Mouse (Mus musculus): ENCODE results near the gene Gm20219. TPM values are rescaled to one million over a fixed set of nuclear protein-coding genes. Genes with fewer than 3 reads are reported as not detected.

Gm20219 gene
- polyA plus RNA-seq, 1 experiment from 2014 or later = 2.2 TPM

DNA sequence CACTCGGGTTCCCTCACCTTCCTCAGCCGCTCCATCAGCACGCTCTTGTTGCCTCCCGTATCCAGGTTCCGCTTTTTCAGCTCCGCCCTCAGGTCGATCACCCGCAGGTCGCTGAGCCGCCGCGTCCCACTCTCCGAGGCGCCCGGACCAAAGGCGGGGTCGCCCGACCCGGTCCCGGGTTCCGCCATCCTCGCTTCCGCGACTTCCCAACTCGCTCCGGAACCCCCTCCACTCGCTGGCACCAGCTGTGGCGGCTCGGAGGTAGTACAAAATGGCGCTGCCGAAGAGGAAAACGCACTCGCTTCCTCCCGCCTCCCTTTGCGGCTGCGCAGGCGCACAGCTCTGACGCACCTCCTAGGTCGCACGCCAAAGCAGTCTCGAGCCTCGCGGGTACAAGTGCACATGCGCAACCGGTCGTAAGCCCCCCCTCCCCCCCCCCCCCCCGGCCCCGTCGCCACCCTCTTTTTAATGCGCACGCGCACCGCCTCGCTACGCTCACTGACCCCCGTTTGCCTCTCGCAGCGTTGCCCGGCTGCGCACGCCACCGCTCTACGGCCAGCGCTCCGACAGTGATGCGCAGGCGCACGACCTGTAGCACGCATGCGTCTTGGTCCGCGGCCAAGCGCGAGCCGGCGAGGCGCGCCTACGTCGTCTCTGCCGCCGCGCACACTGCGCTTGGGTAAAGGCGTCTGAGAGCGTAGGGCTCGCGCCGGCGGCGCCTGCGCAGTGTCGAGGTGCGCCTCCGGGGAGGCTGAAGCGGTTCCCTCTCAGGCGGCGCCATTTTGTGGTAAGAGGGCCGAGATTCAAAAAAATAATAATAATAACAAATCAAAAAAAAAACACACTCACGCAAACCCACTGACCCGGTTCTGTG, 30.3 kb upstream of the Gm20219 start, which contains the start of the genes Safb2 and Safb:
TSS of gene Safb2 (minus strand) at position 329 of the 874 bp plus-strand sequence.
TSS of gene Safb (plus strand) at position 569 of the 874 bp plus-strand sequence.
- ATAC-seq (replicated peaks; ENCODE audit: low FRiP score, low TSS enrichment, low read depth) = peak; percentile 95
- under 1% methylated on average over 89 of the region's 101 CpGs for WGBS

DNA sequence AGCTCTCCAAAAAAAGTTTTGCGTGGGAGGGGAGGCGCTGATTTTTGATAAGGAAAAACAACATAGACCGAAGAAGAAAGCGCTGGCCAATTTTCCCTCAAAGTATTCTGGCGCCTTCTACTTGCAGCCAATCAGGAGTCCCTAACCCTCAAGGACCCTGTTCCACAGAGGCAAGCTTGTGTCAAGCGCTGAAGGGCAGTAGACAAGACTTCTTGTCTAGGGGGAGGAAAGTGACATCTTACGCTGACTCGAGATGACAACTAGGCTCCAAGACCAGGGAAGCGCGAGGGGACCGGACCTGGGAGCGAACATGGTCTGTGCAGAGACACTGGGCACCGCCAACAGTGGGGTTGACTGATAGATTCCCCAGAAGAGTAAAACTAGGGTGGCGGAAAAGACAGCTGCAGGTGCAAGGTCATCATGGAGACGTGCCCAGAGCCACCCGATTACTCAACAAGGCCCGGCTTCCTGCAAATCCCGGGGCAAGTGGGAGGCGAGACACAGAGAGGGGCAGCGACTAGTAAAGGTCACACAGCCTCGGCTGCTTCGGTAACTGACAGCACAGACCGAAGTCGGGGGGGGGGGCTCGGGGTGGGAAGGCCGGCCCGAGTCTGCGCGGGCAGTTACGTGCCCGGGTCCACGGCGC, 29.5 kb upstream of the Gm20219 start:
- H3K36me3 ChIP-seq (ENCODE audit: control insufficient read depth, insufficient read depth, low read length) = peaks cover 69% of the 10 kb centered on the region
- peaks cover 30% of the 10 kb centered on the region for H3K4me1 ChIP-seq (replicated peaks; ENCODE audit: control insufficient read depth, insufficient read depth, low read length)
- ATAC-seq (replicated peaks; ENCODE audit: low FRiP score, low TSS enrichment, low read depth) (no peak), DNase-seq (ENCODE audit: low spot score) (peak; percentile 58)
- 2% methylated on average over 29 of the region's 33 CpGs for whole genome bisulfite sequencing
- peak overlapping the region; percentile 90 for H3K9ac ChIP-seq (ENCODE audit: low read length)
- no peaks in the 10 kb centered on the region for H3K9me3 ChIP-seq (ENCODE audit: control insufficient read depth, low read length)
- H3K4me2 ChIP-seq (ENCODE audit: low read length) = peak overlapping the region; percentile 94
- H3K27me3 ChIP-seq (replicated peaks; ENCODE audit: control insufficient read depth, insufficient read depth, low read length) = no peaks in the 10 kb centered on the region
- H3K4me3 ChIP-seq (ENCODE audit: low read depth, low read length) = peak overlapping the region; percentile 91
- peak overlapping the region; percentile 95 for H3K27ac ChIP-seq (ENCODE audit: low read depth)

More for the DNA sequence above, 30.3 kb upstream of the Gm20219 start, which contains the start of the genes Safb2 and Safb:
- H3K36me3 ChIP-seq (ENCODE audit: control insufficient read depth, insufficient read depth, low read length) = peaks cover 70% of the 10 kb centered on the region
- peaks cover 30% of the 10 kb centered on the region for H3K4me1 ChIP-seq (replicated peaks; ENCODE audit: control insufficient read depth, insufficient read depth, low read length)
- H3K27ac ChIP-seq (ENCODE audit: low read depth) = peak within 1 kb of the TSS; percentile 95
- no peaks in the 10 kb centered on the region for H3K9me3 ChIP-seq (ENCODE audit: control insufficient read depth, low read length)
- peak within 1 kb of the TSS; percentile 94 for H3K4me2 ChIP-seq (ENCODE audit: low read length)
- DNase-seq (ENCODE audit: low spot score) = peak; percentile 96
- no peaks in the 10 kb centered on the region for H3K27me3 ChIP-seq (replicated peaks; ENCODE audit: control insufficient read depth, insufficient read depth, low read length)
- peak within 1 kb of the TSS; percentile 99 for H3K4me3 ChIP-seq (ENCODE audit: low read depth, low read length)
- H3K9ac ChIP-seq (ENCODE audit: low read length) = peak within 1 kb of the TSS; percentile 90

- H3K4me3 ChIP-seq (ENCODE audit: low read depth, low read length) = peak overlapping the region; percentile 91
- DNase-seq (ENCODE audit: low spot score) (no peak), ATAC-seq (replicated peaks; ENCODE audit: low FRiP score, low TSS enrichment, low read depth) (no peak)
- 67% methylated on average over 1 of the region's 1 CpGs for WGBS
- no peak overlapping the region for H3K27ac ChIP-seq (ENCODE audit: low read depth)
- H3K27me3 ChIP-seq (replicated peaks; ENCODE audit: control insufficient read depth, insufficient read depth, low read length) = no peaks in the 10 kb centered on the region
- peak overlapping the region; percentile 90 for H3K9ac ChIP-seq (ENCODE audit: low read length)
- no peaks in the 10 kb centered on the region for H3K9me3 ChIP-seq (ENCODE audit: control insufficient read depth, low read length)
- H3K4me1 ChIP-seq (replicated peaks; ENCODE audit: control insufficient read depth, insufficient read depth, low read length) = peaks cover 30% of the 10 kb centered on the region
- peak overlapping the region; percentile 94 for H3K4me2 ChIP-seq (ENCODE audit: low read length)
- peaks cover 69% of the 10 kb centered on the region for H3K36me3 ChIP-seq (ENCODE audit: control insufficient read depth, insufficient read depth, low read length)
Observed at GRCm38 (mm10) chr17:56583071-56583470, 28.9 kb upstream of the Gm20219 start.

DNA sequence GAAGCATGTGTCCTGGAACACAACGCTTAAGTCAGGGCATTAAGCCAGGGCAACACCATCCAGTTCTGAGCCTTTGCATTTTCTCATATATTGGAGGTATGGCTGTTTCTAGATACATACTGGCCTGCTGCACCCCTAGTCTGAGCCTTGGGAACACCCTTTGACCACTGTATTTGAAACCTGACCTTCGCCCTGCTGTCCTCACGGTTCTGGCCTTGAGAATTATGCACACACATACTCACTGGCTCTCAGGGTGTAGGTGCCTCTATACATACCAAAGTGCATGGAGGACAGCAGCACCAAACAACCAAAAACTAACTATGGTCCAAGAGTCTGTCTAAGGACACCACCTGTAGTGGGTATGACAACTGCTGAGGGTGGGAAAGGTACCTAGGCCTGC, 18.8 kb upstream of the Gm20219 start:
- Histone ChIP-seq H3K4me2 (ENCODE audit: low read length) (no peak overlapping the region), H3K9ac (ENCODE audit: low read length) (no peak overlapping the region), H3K27me3 (replicated peaks; ENCODE audit: control insufficient read depth, insufficient read depth, low read length) (no peaks in the 10 kb centered on the region), H3K4me3 (ENCODE audit: low read depth, low read length) (no peak overlapping the region), H3K36me3 (ENCODE audit: control insufficient read depth, insufficient read depth, low read length) (peaks cover 91% of the 10 kb centered on the region), H3K27ac (ENCODE audit: low read depth) (no peak overlapping the region), H3K9me3 (ENCODE audit: control insufficient read depth, low read length) (no peaks in the 10 kb centered on the region), H3K4me1 (replicated peaks; ENCODE audit: control insufficient read depth, insufficient read depth, low read length) (no peaks in the 10 kb centered on the region; the same call in 1 of the 2 replicates)
- WGBS = 90% methylated on average over 3 of the region's 3 CpGs
- ATAC-seq (replicated peaks; ENCODE audit: low FRiP score, low TSS enrichment, low read depth) (no peak), DNase-seq (ENCODE audit: low spot score) (no peak)

DNA sequence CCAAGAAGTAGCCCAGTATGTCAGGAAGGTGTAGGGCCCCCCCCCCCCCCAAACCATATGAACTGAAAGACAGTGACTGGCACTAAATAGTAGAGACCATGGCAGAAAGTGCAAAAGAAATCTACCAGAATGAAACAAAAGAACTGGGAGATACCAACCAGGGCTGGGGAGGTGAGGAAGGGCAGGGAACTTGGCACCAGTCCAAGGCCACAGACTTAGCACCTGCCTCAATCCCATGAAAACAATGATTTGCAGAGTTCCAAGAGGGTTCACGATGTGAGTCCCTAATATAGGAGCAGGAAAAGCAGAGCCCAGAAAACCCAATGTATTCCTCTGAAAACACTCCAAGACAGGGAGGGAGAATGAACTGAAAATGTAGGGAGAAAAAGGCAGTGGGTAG, 18.0 kb upstream of the Gm20219 start:
- DNase-seq (ENCODE audit: low spot score) = no peak
- no peak overlapping the region for H3K4me3 ChIP-seq (ENCODE audit: low read depth, low read length)
- no peak overlapping the region for H3K27ac ChIP-seq (ENCODE audit: low read depth)
- peaks cover 91% of the 10 kb centered on the region for H3K36me3 ChIP-seq (ENCODE audit: control insufficient read depth, insufficient read depth, low read length)
- ATAC-seq (replicated peaks; ENCODE audit: low FRiP score, low TSS enrichment, low read depth) = no peak
- H3K4me2 ChIP-seq (ENCODE audit: low read length) = no peak overlapping the region
- WGBS = 62% methylated on average over 1 of the region's 1 CpGs
- H3K4me1 ChIP-seq (replicated peaks; ENCODE audit: control insufficient read depth, insufficient read depth, low read length) = no peaks in the 10 kb centered on the region; the same call in 1 of the 2 replicates
- H3K9ac ChIP-seq (ENCODE audit: low read length) = no peak overlapping the region
- H3K9me3 ChIP-seq (ENCODE audit: control insufficient read depth, low read length) = no peaks in the 10 kb centered on the region
- H3K27me3 ChIP-seq (replicated peaks; ENCODE audit: control insufficient read depth, insufficient read depth, low read length) = no peaks in the 10 kb centered on the region

- Histone ChIP-seq H3K27me3 (replicated peaks; ENCODE audit: control insufficient read depth, insufficient read depth, low read length) (no peaks in the 10 kb centered on the region), H3K4me3 (ENCODE audit: low read depth, low read length) (no peak overlapping the region), H3K9me3 (ENCODE audit: control insufficient read depth, low read length) (no peaks in the 10 kb centered on the region), H3K4me1 (replicated peaks; ENCODE audit: control insufficient read depth, insufficient read depth, low read length) (no peaks in the 10 kb centered on the region; the same call in 1 of the 2 replicates), H3K27ac (ENCODE audit: low read depth) (no peak overlapping the region), H3K9ac (ENCODE audit: low read length) (no peak overlapping the region), H3K36me3 (ENCODE audit: control insufficient read depth, insufficient read depth, low read length) (peaks cover 98% of the 10 kb centered on the region), H3K4me2 (ENCODE audit: low read length) (no peak overlapping the region)
- no peak for ATAC-seq (replicated peaks; ENCODE audit: low FRiP score, low TSS enrichment, low read depth)
- no peak for DNase-seq (ENCODE audit: low spot score)
- WGBS = 92% methylated on average over 4 of the region's 4 CpGs
Observed at GRCm38 (mm10) chr17:56570287-56570686, 16.1 kb upstream of the Gm20219 start.

GRCm38 (mm10) chr17:56567370-56567769, 13.2 kb upstream of the Gm20219 start:
- WGBS = 96% methylated on average over 4 of the region's 4 CpGs
- Histone ChIP-seq H3K36me3 (ENCODE audit: control insufficient read depth, insufficient read depth, low read length) (peaks cover 100% of the 10 kb centered on the region), H3K4me2 (ENCODE audit: low read length) (no peak overlapping the region), H3K9me3 (ENCODE audit: control insufficient read depth, low read length) (no peaks in the 10 kb centered on the region), H3K27me3 (replicated peaks; ENCODE audit: control insufficient read depth, insufficient read depth, low read length) (no peaks in the 10 kb centered on the region), H3K9ac (ENCODE audit: low read length) (no peak overlapping the region), H3K4me3 (ENCODE audit: low read depth, low read length) (no peak overlapping the region), H3K27ac (ENCODE audit: low read depth) (no peak overlapping the region), H3K4me1 (replicated peaks; ENCODE audit: control insufficient read depth, insufficient read depth, low read length) (no peaks in the 10 kb centered on the region)
- no peak for DNase-seq (ENCODE audit: low spot score)
- ATAC-seq (replicated peaks; ENCODE audit: low FRiP score, low TSS enrichment, low read depth) = no peak

GRCm38 (mm10) chr17:56566918-56567317, 12.7 kb upstream of the Gm20219 start:
- peaks cover 100% of the 10 kb centered on the region for H3K36me3 ChIP-seq (ENCODE audit: control insufficient read depth, insufficient read depth, low read length)
- H3K27ac ChIP-seq (ENCODE audit: low read depth) = no peak overlapping the region
- H3K4me2 ChIP-seq (ENCODE audit: low read length) = no peak overlapping the region
- H3K9me3 ChIP-seq (ENCODE audit: control insufficient read depth, low read length) = no peaks in the 10 kb centered on the region
- no peaks in the 10 kb centered on the region for H3K27me3 ChIP-seq (replicated peaks; ENCODE audit: control insufficient read depth, insufficient read depth, low read length)
- ATAC-seq (replicated peaks; ENCODE audit: low FRiP score, low TSS enrichment, low read depth) (no peak), DNase-seq (ENCODE audit: low spot score) (no peak)
- H3K9ac ChIP-seq (ENCODE audit: low read length) = no peak overlapping the region
- no peak overlapping the region for H3K4me3 ChIP-seq (ENCODE audit: low read depth, low read length)
- WGBS = 94% methylated on average over 5 of the region's 5 CpGs
- H3K4me1 ChIP-seq (replicated peaks; ENCODE audit: control insufficient read depth, insufficient read depth, low read length) = no peaks in the 10 kb centered on the region
